Mouse (Mus musculus): ENCODE data around the gene Vwa3b.
"Not testable (repeated sequence)": the region's sequence is repeated elsewhere in the genome, so short reads cannot be mapped to it uniquely, and the experiment has no call there.

The Vwa3b gene

GRCm38 (mm10) chr1:37025962-37026686 is at the start of gene Vwa3b:
TSS of gene Vwa3b (plus strand) at chr1:37026596.
- no peak for DNase-seq (ENCODE audit: low spot score in 2 of 2)

- DNase-seq (ENCODE audit: low spot score in 2 of 2), result no peak
These were observed 49.6 kb upstream of the Vwa3b start for GRCm38 (mm10) chr1:36976770-36977169.

- DNase-seq (ENCODE audit: low spot score in 2 of 2), result no peak
These were observed 44.0 kb upstream of the Vwa3b start for GRCm38 (mm10) chr1:36982191-36982961.

- DNase-seq (ENCODE audit: low spot score in 2 of 2), result no peak
These were observed 42.6 kb upstream of the Vwa3b start for GRCm38 (mm10) chr1:36983754-36984153.

- no peak for DNase-seq (ENCODE audit: low spot score in 2 of 2)
These were observed 42.0 kb upstream of the Vwa3b start for GRCm38 (mm10) chr1:36984406-36984805.

GRCm38 (mm10) chr1:36985896-36986295 is 40.5 kb upstream of the Vwa3b start:
- DNase-seq (ENCODE audit: low spot score in 2 of 2), result no peak

- DNase-seq (ENCODE audit: low spot score in 2 of 2), result no peak
These were observed 39.8 kb upstream of the Vwa3b start for GRCm38 (mm10) chr1:36986396-36987160.

GRCm38 (mm10) chr1:36987172-36988148 is 38.9 kb upstream of the Vwa3b start:
- DNase-seq (ENCODE audit: low spot score in 2 of 2), result peak; percentile 74 to 81

- DNase-seq (ENCODE audit: low spot score in 2 of 2), result peak; percentile 62 to 73
These were observed 38.2 kb upstream of the Vwa3b start for GRCm38 (mm10) chr1:36988161-36988560.

- DNase-seq (ENCODE audit: low spot score in 2 of 2), result no peak
These were observed 37.8 kb upstream of the Vwa3b start for GRCm38 (mm10) chr1:36988561-36988960.

- DNase-seq (ENCODE audit: low spot score in 2 of 2), result no peak
These were observed 32.1 kb upstream of the Vwa3b start for GRCm38 (mm10) chr1:36994296-36994695.

GRCm38 (mm10) chr1:36995760-36996159 is 30.6 kb upstream of the Vwa3b start:
- no peak for DNase-seq (ENCODE audit: low spot score in 2 of 2)

- no peak for DNase-seq (ENCODE audit: low spot score in 2 of 2)
These were observed 29.7 kb upstream of the Vwa3b start for GRCm38 (mm10) chr1:36996561-36997213.

- DNase-seq (ENCODE audit: low spot score in 2 of 2), result peak; percentile 49 to 58
These were observed 26.1 kb upstream of the Vwa3b start for GRCm38 (mm10) chr1:37000307-37000706.

GRCm38 (mm10) chr1:37001636-37002315 is 24.6 kb upstream of the Vwa3b start:
- DNase-seq (ENCODE audit: low spot score in 2 of 2), result no peak

- no peak for DNase-seq (ENCODE audit: low spot score in 2 of 2)
These were observed 23.9 kb upstream of the Vwa3b start for GRCm38 (mm10) chr1:37002316-37003008.

GRCm38 (mm10) chr1:37004533-37004932 is 21.9 kb upstream of the Vwa3b start:
- no peak for DNase-seq (ENCODE audit: low spot score in 2 of 2)

- no peak for DNase-seq (ENCODE audit: low spot score in 2 of 2)
These were observed 21.4 kb upstream of the Vwa3b start for GRCm38 (mm10) chr1:37005036-37005435.

- not testable (repeated sequence) for DNase-seq (ENCODE audit: low spot score in 2 of 2)
These were observed 19.9 kb upstream of the Vwa3b start for GRCm38 (mm10) chr1:37006529-37006928.
